Mouse (Mus musculus) cortical plate, adult 2 months (tissue): ENCODE measurements around the gene Psd4.

Experiments
- CTCF ChIP-seq: fragments of 200-500 bp; IDR thresholded peaks from 2 replicates; pipeline ENCODE4 v1.5.1; 2011; ENCODE audit warnings: mild to moderate bottlenecking, control low read depth, low read length; ENCODE audit not compliant: insufficient read depth; ENCODE audit errors: extremely low read depth
- POLR2A ChIP-seq: fragments of 200-500 bp; IDR thresholded peaks from 2 replicates; pipeline ENCODE4 v1.6.1; 2011; ENCODE audit warnings: mild to moderate bottlenecking, low read length, control low read depth; ENCODE audit not compliant: insufficient read depth; ENCODE audit errors: extremely low read depth

GRCm38 (mm10) chr2:24434670-24435069 lies 67.3 kb downstream of the Psd4 start:
- TF ChIP-seq POLR2A = no peak
- no peak for TF ChIP-seq CTCF
